Mouse (Mus musculus) megakaryocyte, embryonic 14.5 days (primary cell): Measurements from ENCODE around the gene S100a16.

Source experiments
- FLI1 ChIP-seq: IDR thresholded peaks from 2 replicates; pipeline ENCODE4 v1.6.1; 2012; ENCODE audit warnings: low read length, inconsistent platforms, mixed read lengths
- GATA1 ChIP-seq: IDR thresholded peaks from 3 replicates; pipeline ENCODE4 v1.6.1; 2012; ENCODE audit warnings: mixed read lengths, low read length, inconsistent platforms, borderline replicate concordance

DNA sequence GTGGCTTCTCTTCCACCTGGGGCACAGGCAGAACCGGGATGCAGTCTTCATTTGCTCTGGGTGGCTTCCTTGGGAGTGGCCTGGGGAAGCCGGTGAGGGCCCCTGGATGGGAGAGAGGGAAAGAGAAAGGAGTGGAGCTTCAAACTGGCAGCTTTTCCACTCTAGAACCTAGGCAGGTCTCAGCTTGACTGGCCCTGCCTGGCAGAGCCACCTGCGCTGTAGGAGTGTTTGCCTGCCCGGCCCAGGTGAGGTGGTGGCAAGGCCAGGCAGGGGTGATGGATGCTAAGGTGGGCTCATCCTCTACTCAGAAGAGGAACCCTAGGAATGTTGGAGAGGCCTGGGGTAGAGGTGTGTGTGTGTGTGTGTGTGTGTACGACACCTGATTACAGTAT is 847 bp downstream of the S100a16 start:
- no peak for TF ChIP-seq GATA1
- no peak for TF ChIP-seq FLI1
